Mouse (Mus musculus) cortical plate, adult 2 months (tissue): Measurements from ENCODE around the gene Bmt2. TPM values are rescaled to one million over a fixed set of nuclear protein-coding genes. Genes with fewer than 3 reads are reported as not detected.

ENCODE experiments used
- H3K27ac ChIP-seq: fragments of 200-500 bp; 2 replicates; pipeline ENCODE4 v1.5.1; 2012; ENCODE audit warnings: low read length, control low read depth, inconsistent platforms; ENCODE audit not compliant: insufficient read depth
- H3K4me1 ChIP-seq: fragments of 200-500 bp; 2 replicates; pipeline ENCODE4 v1.6.1; 2011; ENCODE audit warnings: low read length; ENCODE audit not compliant: control insufficient read depth, insufficient read depth
- H3K4me3 ChIP-seq: fragments of 200-500 bp; 2 replicates; pipeline ENCODE4 v1.5.1; 2011; ENCODE audit warnings: mild to moderate bottlenecking, low read length, control low read depth; ENCODE audit not compliant: insufficient read depth
- CTCF ChIP-seq: fragments of 200-500 bp; IDR thresholded peaks from 2 replicates; pipeline ENCODE4 v1.5.1; 2011; ENCODE audit warnings: mild to moderate bottlenecking, control low read depth, low read length; ENCODE audit not compliant: insufficient read depth; ENCODE audit errors: extremely low read depth
- POLR2A ChIP-seq: fragments of 200-500 bp; IDR thresholded peaks from 2 replicates; pipeline ENCODE4 v1.6.1; 2011; ENCODE audit warnings: mild to moderate bottlenecking, low read length, control low read depth; ENCODE audit not compliant: insufficient read depth; ENCODE audit errors: extremely low read depth
- polyA plus RNA-seq: library from polyadenylated mRNA; depleted of rRNA; stranded (reverse); fragments of >200 nt; gene quantifications from 2 replicates; pipeline ENCODE4 v1.2.3, GENCODE M21; 2012

Gene Bmt2
- polyA plus RNA-seq, 1 experiment = 15.8 TPM

DNA sequence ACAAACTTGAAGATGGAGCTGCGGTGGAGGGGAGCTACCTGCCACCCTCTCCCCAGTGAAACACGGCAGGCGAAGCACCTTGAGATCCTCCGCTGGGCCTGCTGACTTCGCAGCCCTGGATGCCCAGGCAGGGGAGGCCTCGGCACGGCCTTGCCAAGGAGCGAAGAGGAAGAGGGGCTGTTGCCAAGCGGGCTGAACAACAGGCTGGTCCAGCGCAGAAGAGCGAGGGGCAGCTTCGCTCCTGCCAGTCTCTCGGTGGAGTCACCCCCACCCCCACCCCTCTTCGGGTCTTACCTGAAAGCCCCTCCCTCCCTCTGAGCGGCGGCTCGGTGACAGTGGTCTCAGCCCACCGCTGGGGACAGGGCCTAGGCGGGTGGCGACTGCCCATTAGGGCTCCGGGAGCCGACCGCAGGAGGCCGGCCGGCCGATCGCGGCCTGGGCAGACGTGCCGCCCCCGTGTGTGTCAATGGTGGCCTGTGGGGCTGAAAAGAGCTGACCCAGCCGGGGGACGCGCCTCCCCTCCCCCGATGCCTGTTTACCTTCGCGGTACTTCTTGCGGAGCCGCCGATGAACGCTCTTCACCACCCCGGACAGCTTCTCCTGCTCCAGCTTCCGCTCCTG lies 515 bp downstream of the Bmt2 start:
- H3K4me3 ChIP-seq = peak overlapping the region; percentile 98
- TF ChIP-seq CTCF (no peak), POLR2A (no peak)
- peaks cover 1% of the 10 kb centered on the region; the same call in 1 of the 2 replicates for H3K4me1 ChIP-seq
- peak overlapping the region; percentile 77 for H3K27ac ChIP-seq

GRCm38 (mm10) chr6:13676196-13676595 lies 1.6 kb downstream of the Bmt2 start:
- TF ChIP-seq POLR2A (no peak), CTCF (no peak)
- H3K4me1 ChIP-seq = peaks cover 1% of the 10 kb centered on the region; the same call in 1 of the 2 replicates
- H3K27ac ChIP-seq = no peak overlapping the region
- H3K4me3 ChIP-seq = peak overlapping the region; percentile 98; the same call in 1 of the 2 replicates

GRCm38 (mm10) chr6:13674600-13675305 lies 3.0 kb downstream of the Bmt2 start:
- TF ChIP-seq CTCF = no peak
- no peak for TF ChIP-seq POLR2A
- H3K4me3 ChIP-seq = no peak overlapping the region; the same call in none of the 2 replicates
- no peak overlapping the region for H3K27ac ChIP-seq
- H3K4me1 ChIP-seq = peaks cover 1% of the 10 kb centered on the region; the same call in 1 of the 2 replicates

GRCm38 (mm10) chr6:13665646-13666045 lies 12.1 kb downstream of the Bmt2 start:
- Histone ChIP-seq H3K27ac (no peak overlapping the region), H3K4me3 (no peak overlapping the region), H3K4me1 (no peaks in the 10 kb centered on the region)
- TF ChIP-seq POLR2A (no peak), CTCF (no peak)

- Histone ChIP-seq H3K27ac (no peak overlapping the region), H3K4me3 (no peak overlapping the region), H3K4me1 (no peaks in the 10 kb centered on the region)
- no peak for TF ChIP-seq CTCF
- TF ChIP-seq POLR2A = no peak
Measured at GRCm38 (mm10) chr6:13658016-13658415, 19.8 kb downstream of the Bmt2 start.

DNA sequence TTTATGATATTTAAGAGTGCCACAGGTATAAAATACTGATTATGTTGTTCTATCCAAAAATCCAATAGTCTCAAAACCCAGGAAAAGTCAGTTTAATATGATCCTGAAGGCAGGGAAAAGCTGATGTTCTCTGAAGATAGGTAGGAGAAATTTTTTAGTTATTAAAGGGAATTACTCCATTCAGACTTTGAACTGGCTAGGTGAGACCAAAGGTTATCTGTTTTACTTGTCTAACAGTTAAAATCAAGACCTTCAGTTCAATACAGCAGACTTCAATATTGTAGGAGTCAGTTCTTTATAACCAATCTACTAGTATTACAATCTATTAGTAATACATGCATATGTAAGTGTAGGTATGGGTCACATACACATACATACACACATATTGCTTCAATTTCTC lies 23.7 kb downstream of the Bmt2 start:
- Histone ChIP-seq H3K4me1 (no peaks in the 10 kb centered on the region), H3K27ac (no peak overlapping the region), H3K4me3 (no peak overlapping the region)
- no peak for TF ChIP-seq POLR2A
- TF ChIP-seq CTCF = no peak

- TF ChIP-seq POLR2A (no peak), CTCF (no peak)
- Histone ChIP-seq H3K4me1 (no peaks in the 10 kb centered on the region), H3K27ac (no peak overlapping the region), H3K4me3 (no peak overlapping the region)
Measured at GRCm38 (mm10) chr6:13652284-13652683, 25.5 kb downstream of the Bmt2 start.

DNA sequence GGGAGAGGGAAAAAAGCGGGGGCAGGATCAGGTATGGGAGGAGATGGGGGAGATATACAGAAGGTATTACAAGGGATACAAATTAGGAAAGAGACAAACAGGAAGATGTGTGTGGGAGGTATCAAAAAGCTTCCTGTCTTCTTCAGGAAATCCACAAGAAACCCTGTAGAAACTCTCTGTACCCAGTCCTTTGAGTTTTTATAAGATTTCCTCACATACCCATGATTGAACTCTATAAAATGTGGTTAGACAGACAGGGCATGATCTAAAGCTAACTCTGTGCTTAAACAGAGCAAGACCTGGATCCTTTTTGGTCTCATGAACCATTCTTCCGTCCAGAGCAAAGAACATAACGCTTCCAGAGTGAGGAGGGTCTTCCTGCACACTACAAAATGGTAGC lies 26.9 kb downstream of the Bmt2 start:
- Histone ChIP-seq H3K27ac (no peak overlapping the region), H3K4me1 (no peaks in the 10 kb centered on the region), H3K4me3 (no peak overlapping the region)
- TF ChIP-seq CTCF (no peak), POLR2A (no peak)

DNA sequence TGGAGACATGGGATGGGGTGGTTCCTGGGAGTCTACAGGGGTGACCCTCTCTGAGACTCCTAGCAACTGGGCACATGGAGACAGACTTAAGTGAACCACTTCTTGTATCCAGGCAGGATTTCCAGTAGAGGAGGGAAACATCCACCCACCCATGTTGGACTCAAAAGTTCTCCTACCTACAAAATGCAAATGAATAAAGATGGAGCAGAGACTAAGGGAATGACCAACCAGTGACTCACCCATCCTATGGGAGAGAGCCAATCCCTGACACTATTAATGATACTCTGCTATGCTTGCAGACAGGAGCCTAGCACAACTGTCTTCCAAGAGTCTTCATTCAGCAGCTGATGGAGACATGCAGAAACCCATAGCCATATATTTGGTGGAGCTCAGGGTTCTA lies 29.5 kb downstream of the Bmt2 start:
- Histone ChIP-seq H3K27ac (no peak overlapping the region), H3K4me1 (no peaks in the 10 kb centered on the region), H3K4me3 (no peak overlapping the region)
- TF ChIP-seq POLR2A = no peak
- no peak for TF ChIP-seq CTCF

DNA sequence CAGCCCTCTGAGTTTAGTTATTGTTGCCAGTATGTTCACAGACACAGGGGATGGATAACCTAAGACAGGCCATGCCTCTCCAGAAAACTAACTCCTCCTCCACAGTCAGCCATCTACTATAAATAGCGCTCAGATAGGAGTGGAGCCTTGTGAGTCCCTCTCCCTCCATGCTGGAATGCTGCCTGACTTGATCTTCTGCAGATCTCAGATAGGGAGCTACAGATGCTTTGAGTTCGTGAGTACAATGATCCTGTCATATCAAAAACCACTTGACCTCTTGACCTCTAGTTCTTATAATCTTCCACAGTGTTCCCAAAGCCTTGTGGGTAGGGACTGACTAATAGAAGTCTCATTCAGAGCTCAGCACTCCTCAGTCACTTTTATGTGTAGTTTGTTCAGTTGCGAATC lies 41.2 kb downstream of the Bmt2 start:
- H3K4me3 ChIP-seq = no peak overlapping the region
- no peaks in the 10 kb centered on the region; the same call in 1 of the 2 replicates for H3K4me1 ChIP-seq
- H3K27ac ChIP-seq = no peak overlapping the region
- TF ChIP-seq CTCF (no peak), POLR2A (no peak)
